Mouse (Mus musculus): ENCODE measurements around the gene Gm10959. TPM values are rescaled to one million over a fixed set of nuclear protein-coding genes. Genes with fewer than 3 reads are reported as not detected.

Gm10959 gene
- polyA plus RNA-seq, 1 experiment from 2014 or later: not detected

GRCm38 (mm10) chr3:122924009-122924914 lies 5.1 kb upstream of the Gm10959 start, which contains the start of gene 1810037I17Rik:
Gene 1810037I17Rik (plus strand): TSS chr3:122924203.
- Histone ChIP-seq H3K9me3 (ENCODE audit: control insufficient read depth, low read length) (no peaks in the 10 kb centered on the region), H3K4me3 (replicated peaks; ENCODE audit: low read length) (peak within 1 kb of the TSS; percentile 46), H3K9ac (peak within 1 kb of the TSS; percentile 65), H3K4me1 (replicated peaks; ENCODE audit: control insufficient read depth, insufficient read depth, low read length) (peaks cover 10% of the 10 kb centered on the region), H3K4me2 (replicated peaks) (peak within 1 kb of the TSS; percentile 69), H3K36me3 (replicated peaks; ENCODE audit: control insufficient read depth, insufficient read depth) (no peaks in the 10 kb centered on the region), H3K27ac (peak within 1 kb of the TSS; percentile 75), H3K27me3 (ENCODE audit: control insufficient read depth, insufficient read depth, low read length) (no peaks in the 10 kb centered on the region)
- DNase-seq (ENCODE audit: low spot score) (peak; percentile 96), ATAC-seq (ENCODE audit: low FRiP score) (peak; percentile 99)
- WGBS: under 1% methylated on average over 61 of the region's 68 CpGs

GRCm38 (mm10) chr3:122923147-122923546 lies 4.0 kb upstream of the Gm10959 start:
- Histone ChIP-seq H3K9me3 (ENCODE audit: control insufficient read depth, low read length) (no peaks in the 10 kb centered on the region), H3K4me2 (replicated peaks) (peak overlapping the region; percentile 69), H3K27ac (no peak overlapping the region), H3K9ac (no peak overlapping the region), H3K27me3 (ENCODE audit: control insufficient read depth, insufficient read depth, low read length) (no peaks in the 10 kb centered on the region), H3K36me3 (replicated peaks; ENCODE audit: control insufficient read depth, insufficient read depth) (no peaks in the 10 kb centered on the region), H3K4me1 (replicated peaks; ENCODE audit: control insufficient read depth, insufficient read depth, low read length) (peaks cover 10% of the 10 kb centered on the region), H3K4me3 (replicated peaks; ENCODE audit: low read length) (no peak overlapping the region)
- DNase-seq (ENCODE audit: low spot score): no peak
- WGBS: 72% methylated on average over 7 of the region's 7 CpGs
- ATAC-seq (ENCODE audit: low FRiP score): no peak

- Histone ChIP-seq H3K9ac (no peak overlapping the region), H3K4me3 (replicated peaks; ENCODE audit: low read length) (no peak overlapping the region), H3K4me1 (replicated peaks; ENCODE audit: control insufficient read depth, insufficient read depth, low read length) (peaks cover 10% of the 10 kb centered on the region), H3K27ac (no peak overlapping the region), H3K27me3 (ENCODE audit: control insufficient read depth, insufficient read depth, low read length) (no peaks in the 10 kb centered on the region), H3K9me3 (ENCODE audit: control insufficient read depth, low read length) (no peaks in the 10 kb centered on the region), H3K36me3 (replicated peaks; ENCODE audit: control insufficient read depth, insufficient read depth) (no peaks in the 10 kb centered on the region), H3K4me2 (replicated peaks) (no peak overlapping the region)
- WGBS: 88% methylated on average over 8 of the region's 8 CpGs
- ATAC-seq (ENCODE audit: low FRiP score): no peak
- no peak for DNase-seq (ENCODE audit: low spot score)
These were observed 2.7 kb upstream of the Gm10959 start for GRCm38 (mm10) chr3:122921676-122922527.

GRCm38 (mm10) chr3:122920572-122921435 lies 1.6 kb upstream of the Gm10959 start:
- Histone ChIP-seq H3K4me3 (replicated peaks; ENCODE audit: low read length) (no peak overlapping the region), H3K4me2 (replicated peaks) (no peak overlapping the region), H3K4me1 (replicated peaks; ENCODE audit: control insufficient read depth, insufficient read depth, low read length) (peaks cover 4% of the 10 kb centered on the region), H3K9me3 (ENCODE audit: control insufficient read depth, low read length) (no peaks in the 10 kb centered on the region), H3K27ac (no peak overlapping the region), H3K9ac (no peak overlapping the region), H3K36me3 (replicated peaks; ENCODE audit: control insufficient read depth, insufficient read depth) (no peaks in the 10 kb centered on the region), H3K27me3 (ENCODE audit: control insufficient read depth, insufficient read depth, low read length) (no peaks in the 10 kb centered on the region)
- no peak for ATAC-seq (ENCODE audit: low FRiP score)
- WGBS: 71% methylated on average over 8 of the region's 8 CpGs
- peak; percentile 14 for DNase-seq (ENCODE audit: low spot score)

GRCm38 (mm10) chr3:122918672-122919071 lies 488 bp downstream of the Gm10959 start:
- Histone ChIP-seq H3K27ac (no peak overlapping the region), H3K4me2 (replicated peaks) (no peak overlapping the region), H3K9me3 (ENCODE audit: control insufficient read depth, low read length) (no peaks in the 10 kb centered on the region), H3K4me1 (replicated peaks; ENCODE audit: control insufficient read depth, insufficient read depth, low read length) (no peaks in the 10 kb centered on the region; the same call in 1 of the 2 replicates), H3K36me3 (replicated peaks; ENCODE audit: control insufficient read depth, insufficient read depth) (no peaks in the 10 kb centered on the region), H3K27me3 (ENCODE audit: control insufficient read depth, insufficient read depth, low read length) (no peaks in the 10 kb centered on the region), H3K4me3 (replicated peaks; ENCODE audit: low read length) (no peak overlapping the region), H3K9ac (no peak overlapping the region)
- WGBS: 75% methylated on average over 2 of the region's 2 CpGs
- DNase-seq (ENCODE audit: low spot score) (no peak), ATAC-seq (ENCODE audit: low FRiP score) (no peak)

GRCm38 (mm10) chr3:122916191-122916680 lies 2.9 kb downstream of the Gm10959 start:
- DNase-seq (ENCODE audit: low spot score) (no peak), ATAC-seq (ENCODE audit: low FRiP score) (no peak)
- Histone ChIP-seq H3K4me3 (replicated peaks; ENCODE audit: low read length) (no peak overlapping the region), H3K4me2 (replicated peaks) (no peak overlapping the region), H3K36me3 (replicated peaks; ENCODE audit: control insufficient read depth, insufficient read depth) (no peaks in the 10 kb centered on the region), H3K27me3 (ENCODE audit: control insufficient read depth, insufficient read depth, low read length) (no peaks in the 10 kb centered on the region), H3K27ac (no peak overlapping the region), H3K4me1 (replicated peaks; ENCODE audit: control insufficient read depth, insufficient read depth, low read length) (no peaks in the 10 kb centered on the region), H3K9ac (no peak overlapping the region), H3K9me3 (ENCODE audit: control insufficient read depth, low read length) (no peaks in the 10 kb centered on the region)
- 91% methylated on average over 6 of the region's 6 CpGs for WGBS

GRCm38 (mm10) chr3:122915493-122915892 lies 3.7 kb downstream of the Gm10959 start:
- no peak overlapping the region for H3K27ac ChIP-seq
- no peak overlapping the region for H3K4me3 ChIP-seq (replicated peaks; ENCODE audit: low read length)
- no peaks in the 10 kb centered on the region for H3K36me3 ChIP-seq (replicated peaks; ENCODE audit: control insufficient read depth, insufficient read depth)
- no peaks in the 10 kb centered on the region for H3K27me3 ChIP-seq (ENCODE audit: control insufficient read depth, insufficient read depth, low read length)
- DNase-seq (ENCODE audit: low spot score) (no peak), ATAC-seq (ENCODE audit: low FRiP score) (no peak)
- H3K4me1 ChIP-seq (replicated peaks; ENCODE audit: control insufficient read depth, insufficient read depth, low read length): no peaks in the 10 kb centered on the region
- WGBS: 85% methylated on average over 5 of the region's 5 CpGs
- H3K4me2 ChIP-seq (replicated peaks): no peak overlapping the region
- H3K9me3 ChIP-seq (ENCODE audit: control insufficient read depth, low read length): no peaks in the 10 kb centered on the region
- H3K9ac ChIP-seq: no peak overlapping the region

- Histone ChIP-seq H3K4me3 (replicated peaks; ENCODE audit: low read length) (no peak overlapping the region), H3K27ac (no peak overlapping the region), H3K9me3 (ENCODE audit: control insufficient read depth, low read length) (no peaks in the 10 kb centered on the region), H3K36me3 (replicated peaks; ENCODE audit: control insufficient read depth, insufficient read depth) (no peaks in the 10 kb centered on the region), H3K9ac (no peak overlapping the region), H3K27me3 (ENCODE audit: control insufficient read depth, insufficient read depth, low read length) (no peaks in the 10 kb centered on the region), H3K4me2 (replicated peaks) (no peak overlapping the region), H3K4me1 (replicated peaks; ENCODE audit: control insufficient read depth, insufficient read depth, low read length) (no peaks in the 10 kb centered on the region)
- 83% methylated on average over 2 of the region's 2 CpGs for WGBS
- DNase-seq (ENCODE audit: low spot score): no peak
- no peak for ATAC-seq (ENCODE audit: low FRiP score)
These were observed 11.3 kb downstream of the Gm10959 start for GRCm38 (mm10) chr3:122907841-122908240.

Measured in hindbrain, embryonic 14.5 days (tissue).